Mouse (Mus musculus) left cerebral cortex, postnatal 36 days (tissue): ENCODE measurements around the gene Hmgn2. TPM values are rescaled to one million over a fixed set of nuclear protein-coding genes. Genes with fewer than 3 reads are reported as not detected.

Experiments used
- DNase-seq, 2 experiments: peaks; one replicate each; pipeline ENCODE4 v3.0.0; 2021 to 2022; ENCODE audit warnings: low spot score in 2 of 2, mixed read lengths in 1 of 2
- intact Hi-C: fragments of 180-260 bp; cut with DNase I; formaldehyde crosslinking; loops from one replicate; pipeline ENCODE4 v1.15.1; 2025
- total RNA-seq, 2 experiments: library from RNA; stranded (reverse); gene quantifications; 2 replicates each; pipeline ENCODE4 v1.2.3; 2021

Gene Hmgn2
- total RNA-seq, 2 experiments from 2014 or later = 97.3 to 117 TPM

DNA sequence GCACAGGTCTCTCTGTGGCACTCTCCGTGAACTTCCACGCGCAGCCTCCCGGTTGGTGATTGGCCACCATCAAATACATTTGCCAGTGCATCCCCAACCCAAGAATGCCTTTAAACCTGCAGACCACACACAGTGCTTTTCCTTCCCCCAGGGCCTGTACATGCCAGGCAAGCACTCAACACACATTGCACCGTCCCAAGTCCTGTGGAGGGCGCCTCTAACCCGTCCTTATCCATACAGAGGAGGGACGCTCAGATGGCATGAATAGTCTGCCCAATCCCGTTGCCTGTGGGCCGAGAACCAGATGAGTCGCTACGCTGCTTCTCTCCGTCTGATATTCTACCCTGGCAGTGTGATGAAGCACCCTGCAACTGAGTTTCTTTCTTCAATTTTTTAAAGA, 14.5 kb upstream of the Hmgn2 start:
- no peak for DNase-seq
- intact Hi-C loops = no loop called here

DNA sequence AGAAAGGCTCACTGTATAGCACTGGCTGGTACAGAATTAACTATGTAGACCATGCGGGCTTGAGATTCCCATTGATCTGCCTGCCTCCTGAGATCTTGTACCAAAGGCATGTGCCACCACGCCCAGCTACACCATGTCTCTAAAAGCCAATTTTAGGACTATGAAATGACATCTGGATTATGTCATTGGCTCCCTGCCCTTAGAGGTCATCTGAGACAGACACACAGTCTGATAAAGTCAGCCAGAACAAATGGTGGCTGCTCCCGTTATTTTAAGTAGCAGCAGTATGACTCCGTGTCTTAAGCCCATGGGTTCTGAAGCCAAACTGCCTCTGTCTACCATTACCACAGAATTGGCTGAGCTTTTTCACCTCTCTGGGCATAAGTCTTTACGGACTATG, 12.0 kb upstream of the Hmgn2 start:
- DNase-seq = no peak

GRCm38 (mm10) chr4:133978021-133978711, 9.7 kb upstream of the Hmgn2 start:
- DNase-seq = no peak
- intact Hi-C loops = no loop called here

More for the DNA sequence above, 12.0 kb upstream of the Hmgn2 start:
- intact Hi-C loops = no loop called here

- intact Hi-C loops = no loop called here
- DNase-seq = no peak
These were observed 3.3 kb upstream of the Hmgn2 start for GRCm38 (mm10) chr4:133971741-133972140.

- no peak for DNase-seq
- intact Hi-C loops = no loop called here
These were observed 2.4 kb upstream of the Hmgn2 start for GRCm38 (mm10) chr4:133970876-133971275.

GRCm38 (mm10) chr4:133970196-133970595, 1.7 kb upstream of the Hmgn2 start:
- no peak for DNase-seq
- intact Hi-C loops = no loop called here

DNA sequence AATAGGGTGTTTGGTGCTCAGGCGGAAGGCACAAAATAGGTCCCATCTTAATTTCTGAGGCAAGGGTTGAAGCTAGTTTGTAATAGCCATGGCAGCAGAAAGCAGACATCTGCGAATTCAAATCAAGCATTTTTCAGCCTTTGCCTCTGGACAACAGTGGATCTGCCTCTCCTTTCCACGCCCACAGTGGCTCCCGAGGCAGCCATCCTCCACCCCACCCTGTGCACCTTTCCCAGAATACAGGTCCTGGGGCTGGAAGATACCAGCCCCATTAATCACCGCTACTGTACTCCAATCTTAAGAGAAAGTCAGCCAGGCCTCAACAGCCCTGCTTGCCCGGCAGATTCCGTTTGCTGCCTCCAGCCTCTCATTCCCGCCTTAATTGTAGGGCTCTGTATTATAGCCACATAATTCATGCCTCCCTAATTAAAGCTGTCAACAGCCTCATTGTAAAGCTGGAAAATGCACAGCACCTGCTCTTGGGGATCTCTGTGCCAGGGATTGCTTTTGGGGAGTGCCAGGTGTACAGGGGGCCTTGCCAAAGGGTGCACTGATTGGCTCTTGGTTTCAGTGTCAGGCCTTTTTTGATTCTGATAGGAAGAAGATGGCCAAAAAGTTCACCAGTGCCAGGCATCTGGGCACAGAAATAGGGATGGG, 792 bp upstream of the Hmgn2 start:
- intact Hi-C loops = no loop called here
- DNase-seq = no peak

DNA sequence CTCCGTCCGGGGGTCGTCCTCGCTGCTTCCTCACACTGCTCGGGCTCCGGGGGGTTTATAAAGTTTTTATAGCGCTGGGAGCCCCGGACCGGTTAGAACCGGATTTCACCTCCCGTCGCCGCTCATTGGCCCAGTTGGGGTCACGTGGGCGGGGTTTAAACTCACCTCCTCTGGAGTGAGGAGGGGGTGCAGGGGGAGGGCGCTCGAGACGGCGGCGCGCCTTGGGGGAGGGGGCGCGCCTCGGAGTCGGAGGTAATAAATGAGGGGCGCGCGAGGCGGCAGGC, 642 bp downstream of the Hmgn2 start:
- intact Hi-C loops = loop anchor here (2.0 kb wide), 1 partner anchor 57 kb away; no protein-coding TSS in a partner anchor
- DNase-seq = peak; percentile 88 to 89

DNA sequence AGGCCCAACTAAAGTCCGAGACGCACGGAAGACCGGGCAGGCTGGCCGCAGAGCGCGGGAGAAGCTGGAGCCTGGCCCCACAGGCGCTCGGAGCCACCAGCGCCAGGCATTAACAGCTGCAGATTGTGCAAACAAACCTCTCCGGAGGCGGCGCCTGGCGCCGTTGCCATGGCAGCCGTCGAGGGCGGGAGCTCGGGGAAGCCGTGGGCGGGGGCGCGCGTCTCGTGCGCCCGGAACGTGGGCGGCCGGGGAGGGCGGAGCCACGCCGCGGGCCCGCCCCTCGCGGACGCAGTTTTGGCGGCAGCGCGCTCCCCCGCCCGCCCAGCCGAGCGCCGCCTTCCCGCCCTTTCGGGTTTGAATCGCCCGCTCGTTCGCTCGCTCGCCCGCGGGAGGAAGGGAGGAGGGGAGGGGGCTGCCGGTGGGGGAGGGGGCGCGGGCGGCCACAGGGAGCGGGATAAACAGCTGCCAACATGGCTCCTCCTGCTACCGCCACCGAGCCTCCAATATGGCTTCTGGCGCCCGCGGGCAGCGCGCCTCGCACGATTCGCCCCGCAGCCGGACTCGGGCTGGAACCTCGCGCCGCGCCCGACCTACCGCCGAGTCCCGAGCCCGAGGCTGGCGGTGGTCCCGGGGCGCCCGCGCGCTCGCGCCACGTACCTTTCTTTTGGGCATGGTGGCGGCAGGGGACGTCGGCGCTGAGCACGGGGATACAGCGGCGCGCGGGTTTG, 1.1 kb downstream of the Hmgn2 start:
- DNase-seq = peak; percentile 97 to 99
- intact Hi-C loops = loop anchor here (2.0 kb wide), 1 partner anchor 57 kb away; no protein-coding TSS in a partner anchor

DNA sequence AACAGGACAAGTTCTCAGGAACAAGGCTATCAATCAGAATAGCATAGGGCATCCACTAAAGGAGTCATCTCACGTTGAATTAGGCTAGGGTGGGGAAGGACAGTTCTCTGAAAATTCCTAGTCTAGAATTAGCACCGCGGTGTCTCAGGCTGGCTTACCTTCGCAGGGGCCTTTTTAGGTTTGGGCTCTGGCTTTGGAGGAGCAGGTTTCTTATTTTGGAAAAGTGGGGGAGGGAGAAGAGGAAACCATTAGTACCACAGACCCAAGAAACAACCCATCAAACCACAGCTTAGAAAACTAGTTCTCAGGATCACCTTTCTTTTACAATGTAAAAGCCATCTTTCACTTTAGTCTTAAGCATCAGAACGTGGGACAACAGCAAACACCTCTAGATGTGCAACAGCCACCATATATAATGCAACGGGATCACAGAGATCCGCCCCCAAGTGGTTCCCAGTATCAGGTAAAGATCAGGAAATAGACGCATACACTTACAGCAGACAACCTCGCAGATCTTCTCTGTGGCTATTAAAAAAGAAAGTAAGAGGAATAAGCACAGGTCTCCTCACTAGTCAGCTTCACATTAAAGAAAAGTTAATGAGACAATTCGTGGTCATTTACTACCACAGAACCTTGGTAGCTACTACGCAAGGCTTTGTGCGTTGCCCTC, 2.0 kb downstream of the Hmgn2 start:
- no peak for DNase-seq
- intact Hi-C loops = loop anchor here (2.0 kb wide), 1 partner anchor 56 kb away; no protein-coding TSS in a partner anchor

DNA sequence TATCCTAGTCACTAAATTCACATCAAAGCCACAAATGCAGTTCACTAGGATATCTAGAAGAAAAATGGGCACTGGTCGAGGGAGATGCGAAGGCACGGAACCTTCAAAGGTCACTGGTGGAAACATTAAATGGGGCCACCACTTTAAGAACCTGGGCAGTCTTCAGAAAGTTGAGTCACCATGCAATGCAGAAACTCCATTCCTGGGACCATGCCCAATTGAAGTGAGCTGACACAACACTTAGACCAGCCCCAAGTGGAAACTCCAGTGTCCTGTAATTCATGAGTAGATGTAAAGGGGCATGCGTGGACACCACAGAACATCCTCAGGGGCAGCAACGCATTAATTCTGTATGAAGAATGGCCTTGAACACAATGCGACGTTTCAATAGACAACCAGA, 5.9 kb downstream of the Hmgn2 start:
- DNase-seq = no peak
- intact Hi-C loops = no loop called here

DNA sequence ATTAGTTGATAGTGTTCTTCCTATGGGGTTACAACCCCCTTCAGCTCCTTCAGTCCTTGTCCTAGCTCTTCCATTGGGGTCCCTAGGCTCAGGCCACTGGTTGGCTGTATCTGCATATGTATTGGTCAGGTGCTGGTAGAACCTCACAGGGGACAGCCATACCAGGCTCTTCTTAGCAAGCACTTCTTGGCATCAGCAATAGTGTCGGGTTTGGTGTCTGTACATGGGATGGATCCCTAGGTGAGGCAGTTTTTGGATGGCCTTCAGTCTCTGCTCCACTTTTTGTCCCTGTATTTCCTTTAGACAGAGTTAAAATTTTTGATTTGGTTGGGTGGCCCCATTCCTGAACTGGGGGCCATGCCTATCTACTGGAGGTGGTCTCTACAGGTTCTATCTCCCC, 9.6 kb downstream of the Hmgn2 start:
- intact Hi-C loops = no loop called here
- no peak for DNase-seq

GRCm38 (mm10) chr4:133956358-133956757, 12.1 kb downstream of the Hmgn2 start:
- intact Hi-C loops = no loop called here

GRCm38 (mm10) chr4:133946736-133947135, 21.7 kb downstream of the Hmgn2 start:
- intact Hi-C loops = no loop called here
- DNase-seq = no peak

More at GRCm38 (mm10) chr4:133956358-133956757, 12.1 kb downstream of the Hmgn2 start:
- DNase-seq = no peak

GRCm38 (mm10) chr4:133943791-133944190, 24.7 kb downstream of the Hmgn2 start:
- DNase-seq = no peak
- intact Hi-C loops = no loop called here

GRCm38 (mm10) chr4:133942679-133943078, 25.8 kb downstream of the Hmgn2 start:
- DNase-seq = no peak
- intact Hi-C loops = no loop called here

- intact Hi-C loops = no loop called here
- no peak for DNase-seq
These were observed 26.9 kb downstream of the Hmgn2 start for GRCm38 (mm10) chr4:133941576-133941975.

GRCm38 (mm10) chr4:133940386-133941260, 27.8 kb downstream of the Hmgn2 start:
- intact Hi-C loops = no loop called here
- DNase-seq = no peak

DNA sequence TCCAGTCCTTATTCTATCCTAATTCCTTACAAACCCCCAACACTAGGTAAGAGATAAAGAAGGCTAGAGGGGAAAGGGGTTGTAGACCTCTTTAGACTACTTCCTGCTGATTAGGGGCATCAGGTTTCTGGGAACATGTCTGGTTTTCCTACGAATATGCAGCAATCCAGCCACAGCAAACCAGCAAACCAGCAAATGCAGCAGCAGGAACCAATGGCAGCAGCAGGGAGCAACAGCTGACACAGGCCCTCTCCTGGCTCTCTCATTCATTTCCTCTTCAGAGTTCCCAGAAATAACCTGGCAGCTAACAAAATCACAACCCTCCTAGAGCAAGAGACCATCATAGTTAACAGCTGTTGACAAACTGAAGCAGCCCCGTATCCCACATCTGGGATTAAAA, 30.4 kb downstream of the Hmgn2 start:
- intact Hi-C loops = no loop called here
- DNase-seq = no peak
